Mouse (Mus musculus): ENCODE results near the gene Smg1.

The Smg1 gene

GRCm38 (mm10) chr7:118102678-118103461 lies 140.6 kb downstream of the Smg1 start:
- DNase-seq = peak; percentile 6

- no peak for DNase-seq
Observed at GRCm38 (mm10) chr7:118102231-118102630, 141.2 kb downstream of the Smg1 start.

GRCm38 (mm10) chr7:118097615-118098014 lies 145.9 kb downstream of the Smg1 start:
- DNase-seq = no peak
